Mouse (Mus musculus): ENCODE data around the gene Ntmt1.

DNA sequence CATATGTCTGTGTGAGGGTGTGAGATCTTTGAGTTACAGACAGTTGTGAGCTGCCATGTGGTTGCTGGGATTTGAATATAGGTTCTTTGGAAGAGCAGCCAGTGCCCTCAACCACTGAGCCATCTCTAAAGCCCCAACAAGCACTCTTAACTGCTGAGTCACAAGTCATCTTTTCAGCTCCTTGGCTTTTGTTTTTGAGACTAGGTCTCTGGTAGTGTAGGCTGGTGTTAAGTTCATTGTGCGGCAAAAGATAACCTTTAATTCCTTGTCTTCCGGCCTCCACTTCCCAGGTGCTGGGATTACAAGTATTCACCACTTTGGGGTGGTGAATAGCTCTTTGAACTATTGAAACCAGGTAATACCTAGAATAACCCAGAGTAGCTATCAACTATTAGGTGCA lies 1.6 kb upstream of the Ntmt1 start:
- TF ChIP-seq REST (IDR thresholded peaks at IDR 0.05; ENCODE audit: insufficient read depth, insufficient read length) (no peak), POLR2A (IDR thresholded peaks at IDR 0.05; ENCODE audit: insufficient read length, low read depth) (no peak), MAX (IDR thresholded peaks at IDR 0.05; ENCODE audit: low read depth) (no peak), SRF (IDR thresholded peaks at IDR 0.05; ENCODE audit: control insufficient read depth, insufficient read length, low read depth) (no peak), CEBPB (IDR thresholded peaks at IDR 0.05; ENCODE audit: insufficient read depth, poor library complexity, severe bottlenecking) (no peak), MYOG (IDR thresholded peaks at IDR 0.05; ENCODE audit: control insufficient read depth in 1 of 3, insufficient read depth in 1 of 3, insufficient read length in 2 of 3, low read depth in 2 of 3) (no peak), TCF12 (IDR thresholded peaks at IDR 0.05; ENCODE audit: insufficient read depth, poor library complexity, severe bottlenecking) (no peak), USF1 (IDR thresholded peaks at IDR 0.05; ENCODE audit: low read depth) (no peak), POLR2AphosphoS2 (IDR thresholded peaks at IDR 0.05; ENCODE audit: insufficient read length, low read depth) (no peak), E2F4 (IDR thresholded peaks at IDR 0.05; ENCODE audit: insufficient read depth) (no peak), MYOD1 (IDR thresholded peaks at IDR 0.05; ENCODE audit: control insufficient read depth in 1 of 3, insufficient read length in 2 of 3, low read depth in 2 of 3) (no peak), TCF3 (IDR thresholded peaks at IDR 0.05; ENCODE audit: insufficient read length, low read depth) (no peak)
